Mouse (Mus musculus) urinary bladder, postnatal 25 days (tissue): ENCODE measurements around the gene Ptpre.
"Not testable (repeated sequence)": the region's sequence is repeated elsewhere in the genome, so short reads cannot be mapped to it uniquely, and the experiment has no call there.

Experiments used
- DNase-seq: peaks from one replicate; pipeline ENCODE4 v3.0.0; 2022; ENCODE audit warnings: low spot score

Ptpre gene

DNA sequence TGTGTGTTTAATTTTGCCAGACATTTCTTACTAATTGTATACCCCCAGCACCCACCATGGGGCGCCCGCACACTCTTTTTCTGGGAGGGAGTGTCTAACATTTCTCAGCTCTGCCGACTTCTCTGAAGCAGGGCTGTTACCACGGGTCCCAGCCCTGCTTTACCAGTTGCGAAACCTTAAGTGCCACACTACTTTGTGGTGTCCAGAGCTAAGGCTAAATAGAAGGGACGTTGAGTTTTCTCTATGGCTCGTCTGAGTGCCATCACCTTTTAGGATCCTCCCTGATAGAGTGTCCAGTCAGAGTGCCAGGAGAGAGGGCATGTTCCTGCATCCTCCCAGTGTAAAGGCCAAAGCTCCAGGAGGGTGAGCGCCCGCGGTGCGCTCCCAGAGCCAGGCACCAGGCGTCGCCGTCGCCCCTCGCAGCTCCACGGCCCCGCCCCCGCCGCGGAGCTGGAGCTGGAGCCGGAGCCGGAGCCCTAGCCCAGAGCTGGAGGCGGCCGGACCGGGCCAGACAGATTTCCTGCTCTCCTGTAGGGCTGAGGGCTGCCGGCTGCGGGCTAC, at the start of gene Ptpre:
Ptpre (plus strand) TSS at position 141 of the 561 bp plus-strand sequence.
- DNase-seq = peak; percentile 87

DNA sequence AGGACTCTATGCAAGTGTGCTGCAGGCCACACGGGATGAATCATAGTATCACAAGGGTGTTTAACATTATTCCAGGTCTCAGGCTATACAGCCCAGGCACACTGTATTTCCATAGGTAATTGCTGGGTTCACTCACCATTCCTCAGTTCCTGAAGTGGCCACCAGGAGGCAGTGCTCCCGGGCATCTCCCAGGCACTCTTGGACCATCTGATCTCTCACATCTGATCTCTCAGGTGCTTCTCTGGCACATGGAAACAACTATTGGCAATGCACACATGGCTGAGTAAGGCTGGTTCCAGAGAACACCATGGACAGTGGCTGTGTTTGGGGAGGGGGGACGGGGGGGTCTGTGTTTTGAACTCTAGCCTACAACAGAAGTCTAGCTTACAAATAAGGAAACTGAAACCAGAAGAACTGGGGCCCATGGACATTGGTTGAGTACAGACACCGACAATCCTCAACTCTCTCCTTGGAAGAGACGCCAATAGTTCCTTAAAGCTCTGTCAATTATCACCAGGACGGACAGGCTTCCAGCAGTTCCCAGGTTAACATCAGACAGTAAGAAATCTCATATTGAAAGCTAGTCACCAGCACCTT, 49.0 kb upstream of the Ptpre start:
- DNase-seq = no peak

DNA sequence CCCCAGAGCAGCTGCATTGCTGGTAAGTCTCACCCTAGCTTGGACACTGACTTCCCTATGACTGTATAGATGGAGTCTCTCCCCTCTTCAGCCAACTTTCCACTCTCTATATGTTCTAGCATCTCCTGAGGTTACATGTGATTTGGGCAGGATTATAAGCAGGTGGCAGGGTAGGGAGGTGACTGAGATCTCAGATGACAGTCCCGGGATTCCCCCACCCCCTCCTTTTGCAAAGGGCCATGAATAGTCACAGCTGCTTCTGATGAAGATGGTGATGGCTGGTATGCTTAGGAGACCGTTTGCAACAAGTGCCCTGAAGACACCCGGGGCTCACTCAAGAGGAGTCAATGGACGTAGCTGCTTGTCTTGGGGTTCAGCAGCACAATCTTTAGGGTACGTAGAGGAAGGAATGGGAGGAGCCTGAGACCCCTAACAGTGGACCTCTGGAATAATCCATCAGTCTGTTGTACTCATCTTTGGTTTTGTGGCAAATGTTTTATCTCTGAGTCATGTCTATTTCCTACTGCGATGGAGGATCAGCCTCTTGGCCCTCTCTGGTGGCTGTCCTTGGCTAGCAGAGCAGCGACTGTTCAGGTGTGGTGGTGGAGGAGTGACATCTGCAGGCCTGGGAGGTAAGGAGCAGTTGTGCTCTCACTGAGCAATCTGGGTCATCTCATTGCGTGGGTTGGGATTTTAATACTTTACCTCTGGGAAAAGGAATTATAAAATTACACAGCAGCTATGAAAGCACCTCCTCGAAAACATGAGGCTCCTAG, 47.4 kb upstream of the Ptpre start:
- DNase-seq = no peak

DNA sequence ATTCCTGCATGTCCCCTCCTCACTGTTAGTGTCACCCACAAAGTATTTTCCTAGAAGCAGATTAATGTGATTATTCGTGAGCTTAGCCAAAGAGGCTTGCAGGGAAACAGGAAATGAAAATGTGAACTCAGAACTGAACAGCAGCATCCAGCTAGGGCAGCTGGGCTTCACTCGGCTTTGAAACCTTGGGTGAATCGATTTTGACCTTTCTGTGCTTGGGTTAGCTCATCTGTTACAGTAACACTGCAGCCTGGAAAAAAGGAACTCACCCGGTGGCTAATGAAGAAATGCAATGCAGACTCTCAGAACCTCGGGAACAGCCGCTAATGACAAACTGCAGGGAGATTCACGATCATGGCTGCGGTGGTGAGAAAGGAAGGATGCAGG, 46.8 kb upstream of the Ptpre start:
- DNase-seq = no peak

DNA sequence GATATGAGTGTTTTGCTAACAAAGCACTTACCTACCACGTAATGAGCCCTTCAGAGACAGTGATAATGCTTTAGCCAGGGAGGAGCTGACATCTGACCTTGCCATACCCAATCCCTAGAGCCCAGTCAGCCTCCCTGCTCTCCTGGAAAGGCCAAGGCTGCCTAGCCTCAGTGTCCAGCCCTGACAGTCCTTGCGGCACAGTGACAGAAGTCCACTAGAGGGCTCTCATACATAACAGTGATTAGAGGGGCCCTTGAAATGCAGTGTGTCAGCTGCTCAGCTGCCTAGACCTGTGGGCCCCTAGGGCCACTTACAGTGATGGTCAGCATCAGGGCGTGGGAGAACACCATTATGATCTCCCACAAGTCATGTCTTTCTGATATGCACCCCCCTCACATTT, 42.0 kb upstream of the Ptpre start:
- DNase-seq = no peak

DNA sequence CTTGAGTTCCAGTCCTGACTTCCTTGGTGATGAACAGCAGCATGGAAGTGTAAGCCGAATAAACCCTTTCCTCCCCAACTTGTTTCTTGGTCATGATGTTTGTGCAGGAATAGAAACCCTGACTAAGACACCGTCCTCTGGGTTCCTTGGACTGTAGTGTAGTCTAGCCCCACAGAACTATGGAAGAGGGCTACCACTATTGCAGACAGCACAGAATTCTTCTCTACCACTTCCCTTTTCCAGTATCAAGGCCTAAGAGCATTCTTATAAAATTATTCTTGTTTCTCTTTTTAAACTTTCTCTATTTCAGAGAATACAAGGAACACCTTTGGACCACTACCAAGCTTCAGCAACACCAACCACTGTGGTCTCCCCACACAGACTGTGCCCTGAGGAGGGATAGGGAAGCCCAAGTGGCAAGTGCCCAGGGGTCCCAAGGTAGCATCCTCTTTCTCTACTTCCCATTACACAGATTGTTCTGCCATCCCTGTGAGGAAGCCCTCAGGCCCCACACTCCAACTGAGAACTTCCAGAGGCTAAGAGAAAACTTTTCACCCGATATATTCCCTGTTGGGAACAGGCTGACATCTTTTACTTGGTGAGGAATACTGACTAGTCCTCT, 38.6 kb upstream of the Ptpre start:
- no peak for DNase-seq

DNA sequence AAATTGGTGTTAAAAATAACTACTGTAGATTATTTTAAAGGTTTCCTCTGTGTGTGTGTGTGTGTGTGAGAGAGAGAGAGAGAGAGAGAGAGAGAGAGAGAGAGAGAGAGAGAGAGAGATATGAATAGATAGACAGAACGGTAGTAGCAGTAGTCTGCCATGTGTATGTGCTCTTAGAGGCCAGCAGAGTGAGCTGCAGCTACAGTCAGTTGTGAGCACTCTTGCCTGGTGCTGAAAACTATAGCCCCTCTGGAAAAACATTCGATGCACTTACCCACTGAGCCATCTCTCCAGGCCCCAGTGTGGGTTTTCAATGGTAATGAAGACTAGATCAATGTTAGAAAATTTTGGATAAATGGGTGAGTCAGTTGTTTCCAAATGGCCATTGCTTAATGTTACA, 37.9 kb upstream of the Ptpre start:
- DNase-seq = no peak

DNA sequence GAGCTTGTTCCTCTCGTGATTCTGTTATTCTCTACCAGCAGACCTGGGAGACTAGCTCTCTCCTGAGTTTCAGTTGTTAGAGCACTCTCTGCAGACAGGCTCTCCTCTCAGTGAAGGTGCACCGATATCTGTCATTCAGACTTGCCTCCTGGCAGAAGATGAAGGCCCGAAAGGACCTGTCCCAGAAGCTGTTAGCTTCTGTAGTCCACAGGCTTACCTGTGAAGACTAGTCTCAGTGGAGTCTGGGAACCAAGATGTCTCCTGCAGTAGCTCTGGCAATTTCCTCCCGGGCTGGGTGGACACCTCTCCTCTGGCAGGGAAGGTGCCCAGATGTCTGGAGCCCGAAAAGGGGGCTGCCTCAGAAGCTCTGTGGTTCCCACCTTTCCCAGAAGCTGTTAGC, 30.8 kb upstream of the Ptpre start:
- not testable (repeated sequence) for DNase-seq

DNA sequence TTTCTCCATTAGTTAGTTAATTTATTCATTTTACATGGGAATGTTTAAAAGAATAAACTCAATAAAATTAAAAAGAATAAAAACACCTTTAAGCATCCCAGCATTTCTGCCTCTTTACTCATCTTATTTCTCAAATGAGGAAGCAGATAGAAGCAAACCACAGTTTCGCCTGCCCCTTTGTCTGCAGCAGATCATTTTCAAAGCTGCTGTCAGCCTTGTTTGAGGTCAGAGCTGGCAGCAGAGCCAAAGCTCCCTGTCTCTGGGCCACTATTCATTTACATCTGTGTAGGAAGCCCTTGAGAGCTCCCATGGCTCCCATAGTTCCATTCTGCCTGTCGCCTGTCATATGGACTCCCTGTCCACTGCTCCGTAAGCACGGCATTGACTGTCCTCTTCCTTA, 28.7 kb upstream of the Ptpre start:
- no peak for DNase-seq

DNA sequence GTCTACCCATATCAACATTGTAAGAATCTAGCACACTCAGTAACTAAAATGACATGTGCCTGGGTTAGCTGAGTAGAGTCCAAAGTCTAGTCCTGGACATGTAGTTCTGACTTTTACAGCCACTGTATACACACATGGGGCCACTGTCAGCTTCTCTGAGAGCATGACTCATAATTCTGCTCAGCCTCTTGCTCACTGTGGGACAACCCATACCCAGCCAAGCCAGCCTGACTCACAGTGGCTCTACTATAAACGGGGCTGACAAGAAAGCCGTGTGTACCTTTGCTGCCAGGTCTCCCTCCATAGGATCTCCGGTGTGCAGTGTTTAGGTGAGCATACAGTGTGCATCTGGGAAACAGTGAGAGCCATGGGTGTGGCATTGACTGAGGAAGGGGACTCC, 28.0 kb upstream of the Ptpre start:
- DNase-seq = no peak

DNA sequence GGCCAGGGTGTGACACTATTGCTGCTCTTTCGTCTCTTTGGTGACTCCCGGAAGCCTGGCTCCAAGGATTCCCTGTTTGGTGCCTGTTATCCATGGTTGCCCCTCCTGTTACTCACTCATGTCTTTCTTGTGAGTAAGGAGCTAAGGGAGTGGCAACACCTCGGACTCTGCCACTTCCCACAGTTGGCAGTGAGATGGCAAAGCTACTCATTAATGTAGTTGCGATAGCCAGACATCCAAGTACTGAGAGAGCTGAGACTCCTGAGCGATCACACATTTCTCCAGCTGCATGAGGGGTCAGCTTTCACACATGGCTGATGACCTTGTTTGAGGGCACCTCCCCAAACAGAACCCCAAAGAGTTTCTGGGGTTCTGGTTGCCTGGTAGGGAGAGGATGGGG, 26.9 kb upstream of the Ptpre start:
- DNase-seq = no peak

DNA sequence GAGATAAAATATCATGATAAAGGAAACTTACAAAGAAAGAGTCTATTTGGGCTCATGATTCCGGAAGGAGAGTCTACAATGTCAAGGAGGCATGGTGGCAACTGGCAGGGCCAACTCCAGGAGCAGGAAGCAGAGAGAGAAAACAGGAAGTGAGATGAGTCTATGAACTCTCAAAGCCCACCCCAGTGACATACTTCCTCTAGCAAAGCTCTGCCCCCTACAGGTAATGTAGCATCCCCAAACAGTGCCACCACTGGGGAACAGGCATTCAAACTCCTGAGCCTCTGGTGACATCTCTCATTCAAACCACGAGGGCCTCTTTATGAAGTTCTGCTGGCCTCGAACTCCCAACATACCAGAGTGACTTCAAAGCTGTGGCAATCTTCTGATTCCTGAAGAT, 25.6 kb upstream of the Ptpre start:
- no peak for DNase-seq

DNA sequence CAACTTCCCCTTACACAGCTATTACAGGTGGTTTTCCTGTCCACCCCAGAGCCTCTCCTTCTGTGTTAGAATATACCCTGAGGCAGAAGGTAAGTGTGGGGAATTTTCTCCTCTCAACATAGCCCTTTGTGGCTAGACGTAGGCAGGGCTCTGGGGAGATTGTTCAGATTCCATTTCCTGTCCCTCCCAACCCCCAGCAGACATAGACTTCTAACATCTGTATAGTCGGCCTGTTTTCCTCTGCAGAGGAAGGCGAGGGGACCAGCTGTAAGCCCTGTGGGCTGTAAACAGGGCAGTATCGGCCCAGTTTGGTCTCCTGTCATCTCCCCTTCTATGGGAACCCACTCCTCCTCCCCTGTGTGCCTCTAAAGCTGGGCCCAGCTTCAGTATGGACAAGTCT, 20.1 kb upstream of the Ptpre start:
- DNase-seq = no peak

DNA sequence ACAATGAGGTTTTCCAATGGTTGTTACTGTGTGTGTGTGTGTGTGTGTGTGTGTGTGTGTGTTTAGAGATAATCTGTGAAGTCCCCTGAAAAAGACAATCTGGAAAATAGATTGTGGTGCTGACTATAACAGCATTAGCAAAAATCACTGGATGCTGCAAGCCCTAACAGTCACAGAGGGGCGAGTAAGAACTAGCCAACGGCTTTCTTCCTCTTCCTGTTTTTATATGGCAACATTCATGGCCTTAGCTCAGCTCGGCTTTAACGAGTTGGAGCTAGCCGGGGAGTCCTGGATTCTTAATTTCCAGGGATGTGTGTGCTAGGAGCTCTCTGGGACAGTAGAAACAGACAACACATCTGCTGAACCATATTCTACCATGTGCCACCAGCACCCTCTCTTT, 17.0 kb upstream of the Ptpre start:
- DNase-seq = no peak

DNA sequence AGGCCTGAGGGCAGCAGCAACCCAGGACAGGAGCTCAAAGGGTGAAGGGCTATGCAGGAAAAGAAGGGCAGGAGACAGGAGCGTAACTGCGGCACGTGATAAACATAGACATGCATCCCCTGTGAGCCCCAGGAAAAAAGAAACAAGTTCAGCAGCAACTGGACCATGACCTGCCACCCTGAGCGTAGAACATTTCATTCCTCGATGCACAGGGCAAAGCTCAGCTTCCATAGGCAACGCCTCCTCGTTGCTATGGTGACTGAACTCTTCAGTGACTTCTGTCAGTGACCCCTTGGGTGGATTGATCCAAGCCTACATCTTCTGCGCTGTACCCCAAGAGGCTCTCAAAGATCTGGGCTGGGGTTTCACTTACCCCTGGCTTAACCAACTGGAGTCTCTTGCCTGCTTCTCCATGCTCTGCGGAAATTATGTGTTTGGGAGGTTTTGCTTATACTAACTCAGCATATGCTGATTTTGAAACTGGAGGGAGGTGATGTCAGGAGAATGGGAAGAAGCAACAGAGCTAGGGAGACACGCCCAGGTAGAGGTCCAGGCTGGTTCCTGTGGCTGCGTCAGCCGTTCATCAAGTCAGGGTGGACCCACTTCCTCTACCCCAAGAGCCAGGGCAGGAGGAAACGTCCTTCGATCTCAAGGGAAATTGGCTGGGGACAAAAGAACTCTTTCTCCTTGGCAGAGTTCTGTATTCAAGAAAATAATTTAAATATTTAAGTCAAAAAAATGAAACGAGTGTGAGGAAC, 15.3 kb upstream of the Ptpre start:
- DNase-seq = no peak

DNA sequence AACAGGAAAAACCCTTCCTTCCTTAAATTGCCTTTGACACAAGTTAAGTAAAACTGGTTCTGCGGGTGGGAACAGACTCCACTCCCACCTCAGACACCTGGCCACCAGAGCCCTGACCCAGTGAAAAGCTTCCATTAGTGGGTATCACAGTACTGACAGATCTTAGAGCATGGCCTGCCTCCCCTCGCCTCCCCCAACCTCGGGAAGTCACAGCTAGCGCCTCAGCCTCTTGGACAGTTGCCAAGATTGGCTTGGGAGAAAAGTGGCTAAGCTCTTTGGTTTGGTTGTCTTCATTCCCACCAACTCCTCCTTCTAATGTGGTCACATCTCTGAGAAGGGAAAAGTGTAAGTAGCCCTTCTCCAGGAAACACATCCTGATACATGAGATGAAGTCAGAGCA, 13.3 kb upstream of the Ptpre start:
- no peak for DNase-seq

DNA sequence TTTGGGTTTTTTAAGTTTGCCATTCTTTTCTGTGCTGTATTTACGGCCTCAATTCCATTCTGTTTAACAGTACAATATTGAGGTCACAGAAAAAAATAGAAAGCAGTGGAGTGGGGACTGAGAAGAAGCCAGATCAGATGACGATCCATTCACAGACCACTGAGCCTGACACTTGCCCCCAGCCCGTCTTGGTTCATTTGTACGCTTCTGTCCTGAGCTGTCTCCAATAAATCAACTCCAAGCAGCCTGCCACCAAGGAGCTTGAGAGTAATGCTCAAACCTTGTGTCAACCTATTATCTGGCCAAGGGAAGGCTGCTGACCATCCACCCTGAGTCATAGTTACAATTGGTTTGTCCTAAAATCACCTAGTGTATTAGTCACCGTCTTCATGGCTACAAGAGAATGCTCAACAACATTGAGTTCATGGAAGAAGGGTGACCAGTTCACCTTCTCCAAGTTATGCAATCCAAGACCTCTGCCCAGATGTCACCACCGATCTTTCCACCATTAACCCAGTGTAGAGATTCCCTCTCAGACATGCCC, 12.8 kb upstream of the Ptpre start:
- no peak for DNase-seq

DNA sequence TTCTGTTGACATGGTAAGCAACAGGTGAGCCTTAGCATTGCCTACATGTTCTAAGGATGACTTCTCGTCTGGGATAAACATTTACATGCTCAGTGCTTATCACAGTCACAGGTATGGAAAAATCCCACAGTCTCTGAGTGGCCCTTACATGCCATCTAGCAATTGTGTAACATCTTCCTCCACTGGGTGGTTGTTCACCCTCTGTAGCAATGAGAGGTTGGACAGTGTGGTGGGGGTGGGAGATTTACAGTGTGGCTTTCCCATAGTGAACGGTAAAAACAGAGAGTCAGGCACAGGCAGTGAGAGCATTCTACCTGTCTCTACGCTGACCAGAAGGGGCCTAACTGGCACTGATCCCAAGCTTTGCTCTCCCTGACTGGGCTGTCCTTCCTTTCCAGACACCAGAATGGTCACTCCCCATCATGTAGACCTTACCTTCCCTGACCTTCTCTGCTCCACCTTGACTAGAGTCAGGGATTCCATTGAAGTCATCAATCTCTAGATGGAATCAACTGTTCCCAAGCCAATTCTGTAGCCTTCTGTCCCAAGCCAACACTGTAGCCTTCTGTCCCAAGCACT, 10.6 kb upstream of the Ptpre start:
- no peak for DNase-seq

DNA sequence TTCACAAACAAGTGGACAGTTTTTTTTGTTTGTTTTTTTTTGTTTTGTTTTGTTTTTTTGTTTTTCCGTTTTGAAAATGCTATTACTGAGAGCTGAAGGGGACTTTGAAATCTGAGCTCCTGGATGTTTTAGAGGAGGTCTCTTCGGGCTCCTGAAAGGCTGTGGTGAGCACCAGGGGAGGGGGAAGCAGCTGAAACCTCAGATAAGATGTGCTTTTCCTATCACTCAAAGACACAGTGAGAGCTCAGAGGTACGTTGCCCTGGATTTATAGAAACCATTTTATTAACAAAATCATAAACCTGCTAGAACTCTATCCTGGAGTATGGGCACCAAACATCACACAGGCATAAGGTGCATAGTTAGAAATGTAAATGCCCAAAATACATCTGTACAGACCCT, 10.1 kb upstream of the Ptpre start:
- no peak for DNase-seq

DNA sequence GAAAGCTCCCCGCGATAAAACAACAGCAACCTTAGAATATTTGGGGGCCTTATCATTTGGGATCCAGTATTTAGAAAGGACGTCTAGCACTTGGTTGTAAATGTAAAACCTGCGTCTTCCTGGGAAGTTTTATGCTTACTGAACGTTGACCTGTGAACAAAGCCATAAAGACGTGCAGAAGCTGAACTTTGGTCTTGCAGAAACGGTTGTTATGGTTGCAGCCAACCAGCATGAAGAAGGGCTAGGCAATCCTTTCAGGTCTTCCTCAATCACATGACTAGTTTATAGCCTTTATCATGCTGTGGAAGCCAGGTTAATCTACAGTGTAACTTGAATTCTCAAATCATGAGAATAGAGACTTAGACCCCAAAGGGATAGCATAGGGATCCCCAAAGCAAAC, 8.8 kb upstream of the Ptpre start, which contains the start of gene Clrn3:
Clrn3 (minus strand) TSS at position 140 of the 400 bp plus-strand sequence.
- no peak for DNase-seq

DNA sequence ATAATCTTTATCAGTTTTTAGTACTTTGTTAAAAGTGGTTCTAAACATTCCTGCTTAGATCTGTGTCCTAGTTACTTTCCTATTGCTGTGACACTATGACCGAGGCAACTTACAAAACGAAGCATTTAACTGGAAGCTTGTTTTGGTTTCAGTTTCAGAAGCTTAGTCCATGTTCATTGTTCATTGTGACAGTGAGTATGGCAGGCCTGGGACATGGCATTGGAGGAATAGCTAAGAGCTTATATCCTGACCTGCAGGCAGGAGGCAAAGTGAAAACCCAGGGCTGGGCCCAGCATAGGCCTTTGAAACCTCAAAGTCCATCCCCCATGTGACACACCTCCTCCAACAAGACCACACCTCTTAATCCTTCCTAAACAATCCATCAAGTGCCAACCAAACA, 8.2 kb upstream of the Ptpre start:
- no peak for DNase-seq
